Mouse (Mus musculus) spleen, adult 18-20 months (tissue): Measurements from ENCODE around the gene Rhoh.

ENCODE experiments used
- DNase-seq, 2 experiments: peaks; one replicate each; pipeline ENCODE4 v3.0.0; 2022; ENCODE audit warnings: mixed read lengths in 2 of 2

Gene Rhoh

GRCm38 (mm10) chr5:65895764-65896163 lies 34.8 kb downstream of the Rhoh start:
- DNase-seq: no peak

GRCm38 (mm10) chr5:65897731-65898130 lies 36.7 kb downstream of the Rhoh start:
- DNase-seq: no peak

- DNase-seq: no peak
Measured at GRCm38 (mm10) chr5:65898683-65899082, 37.7 kb downstream of the Rhoh start.

GRCm38 (mm10) chr5:65900113-65900512 lies 39.1 kb downstream of the Rhoh start:
- no peak for DNase-seq

GRCm38 (mm10) chr5:65900862-65901265 lies 39.9 kb downstream of the Rhoh start:
- DNase-seq: peak in 1 of 2 experiments; percentile 29

GRCm38 (mm10) chr5:65901868-65902418 lies 40.9 kb downstream of the Rhoh start:
- no peak for DNase-seq

- DNase-seq: no peak
Measured at GRCm38 (mm10) chr5:65902811-65903210, 41.8 kb downstream of the Rhoh start.

- no peak for DNase-seq
Measured at GRCm38 (mm10) chr5:65904476-65904875, 43.5 kb downstream of the Rhoh start.

- DNase-seq: no peak
Measured at GRCm38 (mm10) chr5:65908751-65909150, 47.7 kb downstream of the Rhoh start.

GRCm38 (mm10) chr5:65909321-65909720 lies 48.3 kb downstream of the Rhoh start:
- no peak for DNase-seq

GRCm38 (mm10) chr5:65910398-65910797 lies 49.4 kb downstream of the Rhoh start:
- DNase-seq: peak; percentile 24 to 29

GRCm38 (mm10) chr5:65911676-65912075 lies 50.7 kb downstream of the Rhoh start:
- no peak for DNase-seq

GRCm38 (mm10) chr5:65912201-65912600 lies 51.2 kb downstream of the Rhoh start:
- no peak for DNase-seq

- no peak for DNase-seq
Measured at GRCm38 (mm10) chr5:65913126-65913525, 52.1 kb downstream of the Rhoh start.

- no peak for DNase-seq
Measured at GRCm38 (mm10) chr5:65914342-65914741, 53.3 kb downstream of the Rhoh start.

GRCm38 (mm10) chr5:65916930-65917329 lies 55.9 kb downstream of the Rhoh start:
- no peak for DNase-seq

- no peak for DNase-seq
Measured at GRCm38 (mm10) chr5:65918601-65919000, 57.6 kb downstream of the Rhoh start.

GRCm38 (mm10) chr5:65919326-65919725 lies 58.3 kb downstream of the Rhoh start:
- peak; percentile 56 to 59 for DNase-seq

GRCm38 (mm10) chr5:65919904-65920303 lies 58.9 kb downstream of the Rhoh start:
- DNase-seq: no peak

- no peak for DNase-seq
Measured at GRCm38 (mm10) chr5:65920701-65921426, 59.9 kb downstream of the Rhoh start.

GRCm38 (mm10) chr5:65921477-65922138 lies 60.6 kb downstream of the Rhoh start:
- no peak for DNase-seq

GRCm38 (mm10) chr5:65926666-65927065 lies 65.7 kb downstream of the Rhoh start:
- no peak for DNase-seq

- peak; percentile 63 to 80 for DNase-seq
Measured at GRCm38 (mm10) chr5:65929162-65929561, 68.1 kb downstream of the Rhoh start.

GRCm38 (mm10) chr5:65930171-65930570 lies 69.2 kb downstream of the Rhoh start:
- DNase-seq: no peak
